Mouse (Mus musculus) heart, postnatal 36 days (tissue): ENCODE results near the gene Cdkn2aipnl. TPM values are rescaled to one million over a fixed set of nuclear protein-coding genes. Genes with fewer than 3 reads are reported as not detected.

ENCODE experiments used
- DNase-seq, 2 experiments: peaks; one replicate each; pipeline ENCODE4 v3.0.0; 2021 to 2022
- intact Hi-C: fragments of 180-260 bp; cut with DNase I; formaldehyde crosslinking; loops from one replicate; pipeline ENCODE4 v1.15.1; 2025
- total RNA-seq, 2 experiments: library from RNA; stranded (reverse); gene quantifications; 2 replicates each; pipeline ENCODE4 v1.2.3; 2021

Cdkn2aipnl gene
- total RNA-seq, 2 experiments from 2014 or later, result 9.7 to 10.7 TPM

DNA sequence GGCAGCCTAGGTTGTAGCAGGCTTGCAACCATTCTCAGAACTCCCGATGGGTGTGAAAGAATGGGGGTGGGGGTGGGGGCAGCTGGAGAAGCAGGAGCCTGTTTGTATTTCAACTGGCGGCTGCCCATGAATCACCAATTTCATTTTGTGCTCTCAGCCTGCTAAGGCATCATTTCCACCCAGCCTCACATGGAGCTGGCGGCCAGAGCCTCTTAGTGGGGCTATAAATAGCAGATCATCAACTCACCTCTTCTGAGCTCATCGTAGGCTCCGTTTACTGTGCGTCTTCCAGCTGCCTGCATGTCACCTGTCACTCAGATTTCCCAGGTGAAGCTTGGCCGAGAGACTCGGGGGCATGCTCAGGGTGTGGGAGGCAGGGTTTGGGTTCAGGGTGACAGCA is 21.9 kb upstream of the Cdkn2aipnl start:
- intact Hi-C loops, result no loop called here
- no peak for DNase-seq

DNA sequence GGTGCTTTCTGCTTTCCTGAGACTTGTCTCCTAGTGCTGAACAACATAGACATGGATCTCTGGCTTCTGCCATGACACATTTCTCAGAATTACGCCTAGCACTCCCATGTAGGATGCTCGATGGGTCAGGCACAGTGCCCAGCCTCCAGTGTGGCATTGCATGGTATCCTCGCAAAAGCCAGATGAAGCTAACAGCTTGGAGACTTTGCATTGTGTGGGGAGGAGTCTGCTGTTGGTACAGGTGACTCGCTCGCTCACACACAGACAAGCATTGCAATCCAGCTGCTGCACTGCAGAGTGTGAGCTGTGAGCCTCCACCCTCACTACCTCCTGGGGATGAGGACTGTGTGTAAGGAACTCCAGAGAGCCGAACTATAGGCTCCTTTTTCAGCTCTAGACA is 21.3 kb upstream of the Cdkn2aipnl start:
- intact Hi-C loops, result no loop called here
- no peak for DNase-seq

DNA sequence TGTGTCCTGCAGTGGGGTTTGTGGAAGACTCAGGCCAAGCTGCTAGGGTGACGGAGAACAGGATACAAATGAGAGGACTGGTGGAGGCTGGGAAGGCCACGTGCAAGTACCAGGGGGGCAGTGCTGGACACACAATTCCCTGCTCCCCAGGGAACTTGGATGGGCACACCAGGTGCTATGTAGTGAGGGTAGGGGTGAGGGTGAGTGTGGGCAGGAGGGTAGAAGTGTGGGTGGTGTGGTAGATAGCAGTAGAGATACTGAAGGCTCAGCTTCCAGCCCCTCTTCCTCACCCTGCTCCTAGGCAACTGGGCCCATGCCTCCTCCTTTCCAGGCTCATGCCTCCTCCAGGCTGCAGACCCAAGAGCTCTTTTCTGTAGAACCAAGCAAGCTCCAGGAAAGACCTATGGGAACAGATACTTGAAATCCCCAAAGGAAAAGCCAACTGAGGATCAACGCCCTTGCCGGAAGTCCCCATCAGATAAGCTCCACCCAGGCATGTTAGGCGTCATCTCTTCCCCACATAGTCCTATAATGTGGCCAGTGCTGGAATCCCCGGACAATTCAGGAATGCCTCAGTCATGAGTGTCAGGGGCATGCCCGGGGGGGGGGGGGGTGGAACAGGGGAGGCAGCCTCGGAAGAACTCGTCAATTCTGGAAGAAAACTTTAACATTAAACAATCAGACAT is 18.2 kb upstream of the Cdkn2aipnl start:
- DNase-seq, result no peak
- intact Hi-C loops, result no loop called here

DNA sequence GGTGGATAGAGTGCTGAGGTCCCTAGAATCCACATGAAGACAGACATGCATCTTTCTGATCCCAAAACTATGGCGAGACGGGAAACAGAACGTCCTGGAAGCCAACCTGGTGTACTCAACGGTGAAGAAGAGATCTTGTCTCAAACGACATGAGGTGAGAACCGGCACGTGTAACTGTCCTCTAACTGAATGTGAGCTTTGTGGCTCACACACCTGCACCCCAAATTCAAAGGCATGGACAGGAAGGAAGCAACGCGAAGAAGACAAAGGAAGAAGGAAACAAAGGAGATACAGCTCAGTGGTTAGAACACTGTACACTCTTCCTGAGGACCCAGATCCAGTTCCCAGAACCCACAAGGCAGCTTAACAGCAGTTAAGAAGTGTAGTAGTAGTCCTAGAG is 17.5 kb upstream of the Cdkn2aipnl start:
- intact Hi-C loops, result no loop called here
- DNase-seq, result no peak

DNA sequence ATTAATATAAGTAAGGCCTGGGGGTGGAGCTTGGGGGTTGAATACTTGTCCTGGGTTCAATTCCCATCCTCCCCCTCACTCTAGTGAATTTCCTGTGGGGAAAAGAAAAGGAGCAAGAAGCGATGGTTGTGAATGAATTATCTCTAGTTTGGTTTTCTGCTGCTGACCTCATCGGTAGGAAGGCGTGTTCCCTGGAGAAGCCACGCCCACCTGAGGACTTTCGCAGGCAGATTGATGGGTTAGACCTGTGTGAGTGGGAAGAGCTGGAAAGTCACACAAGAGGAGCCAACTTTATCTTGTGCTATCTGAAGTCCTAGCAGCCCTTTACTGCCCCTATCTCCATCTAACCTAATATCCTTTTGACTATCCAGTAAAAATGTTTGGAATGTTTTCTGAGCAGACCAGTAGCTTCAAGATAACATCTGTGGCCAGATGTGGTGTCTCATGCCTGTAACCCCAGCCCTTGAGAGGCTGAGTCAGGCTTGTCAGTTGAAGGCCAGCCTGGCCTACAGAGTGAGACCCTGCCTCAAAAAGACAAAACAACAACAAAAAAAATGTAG is 15.5 kb upstream of the Cdkn2aipnl start:
- DNase-seq, result no peak
- intact Hi-C loops, result no loop called here

DNA sequence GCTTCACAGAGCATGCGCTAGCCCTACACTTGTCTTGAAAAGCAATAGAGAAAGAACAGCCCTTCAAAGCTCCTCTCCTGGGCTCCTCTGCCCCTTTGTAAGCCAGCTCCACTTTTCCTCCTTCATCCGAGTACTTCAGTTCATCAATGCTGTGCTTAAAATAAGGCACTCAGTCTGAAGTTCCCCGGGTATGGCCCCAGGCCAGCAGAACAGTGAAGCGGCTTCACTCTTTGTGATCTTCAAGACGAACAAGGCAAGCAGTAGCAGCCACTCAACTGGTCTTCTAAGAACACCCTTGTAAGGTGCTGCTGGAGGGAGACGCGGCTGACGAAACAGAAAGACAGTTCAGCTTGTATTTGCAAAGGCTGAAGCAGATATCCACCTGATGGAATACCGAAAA is 11.3 kb upstream of the Cdkn2aipnl start:
- DNase-seq, result no peak
- intact Hi-C loops, result no loop called here

DNA sequence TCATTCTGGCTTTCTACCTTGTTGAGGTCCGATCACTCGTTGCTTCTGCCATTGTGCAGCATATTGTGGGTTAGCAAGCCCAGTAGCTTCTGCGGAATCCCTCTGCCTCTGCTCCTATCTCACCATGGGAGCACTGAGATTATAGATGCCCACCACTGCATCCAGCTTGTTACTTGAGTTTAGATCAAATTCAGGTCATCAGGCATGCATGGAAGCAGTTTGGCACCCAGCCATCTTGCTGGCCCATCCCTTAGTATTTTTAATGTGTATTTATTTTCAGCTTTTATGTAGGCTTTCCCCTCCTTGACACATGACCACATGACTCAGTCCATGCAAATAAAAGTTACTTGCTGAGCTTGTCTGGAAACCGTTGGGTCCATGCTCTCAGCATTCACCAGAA is 9.7 kb upstream of the Cdkn2aipnl start:
- no peak for DNase-seq
- intact Hi-C loops, result no loop called here

DNA sequence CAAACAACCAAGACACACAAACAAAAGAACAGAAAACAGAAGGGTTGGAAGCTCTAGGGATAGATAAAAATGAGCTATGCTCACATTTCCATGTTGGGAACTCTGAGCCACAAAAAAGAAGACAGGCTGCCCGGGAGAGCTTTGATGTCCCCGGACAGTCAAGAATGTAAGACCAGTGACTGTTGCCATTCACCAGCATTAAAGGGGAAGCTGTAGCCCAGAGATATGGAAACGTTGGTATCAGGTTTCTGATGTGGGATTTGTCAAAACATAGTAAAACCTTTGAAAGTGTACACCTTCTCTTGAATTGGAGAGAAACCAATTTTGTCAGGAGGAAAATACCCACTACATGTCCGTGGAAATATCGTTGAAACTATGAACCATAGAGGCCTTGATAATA is 8.0 kb upstream of the Cdkn2aipnl start:
- intact Hi-C loops, result no loop called here
- DNase-seq, result no peak

DNA sequence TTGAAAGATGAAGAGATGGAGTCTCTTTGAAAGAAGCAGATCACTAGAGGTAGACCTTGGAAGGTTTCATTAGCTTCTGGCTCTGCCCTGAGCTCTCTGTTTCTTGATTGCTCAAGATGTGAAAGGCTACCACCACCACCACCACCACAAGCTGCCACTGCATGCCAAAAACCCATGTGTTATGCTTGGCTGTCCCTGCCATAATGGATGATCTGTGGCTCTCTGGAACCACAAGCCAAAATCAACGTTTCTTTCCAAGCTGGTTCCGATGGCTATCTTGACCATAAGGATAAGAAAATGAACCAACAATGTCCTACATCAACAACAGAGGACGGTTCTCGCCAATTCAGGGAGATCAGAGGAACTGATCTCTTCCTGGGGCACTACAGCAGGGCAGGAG is 7.4 kb upstream of the Cdkn2aipnl start:
- no peak for DNase-seq
- intact Hi-C loops, result no loop called here

DNA sequence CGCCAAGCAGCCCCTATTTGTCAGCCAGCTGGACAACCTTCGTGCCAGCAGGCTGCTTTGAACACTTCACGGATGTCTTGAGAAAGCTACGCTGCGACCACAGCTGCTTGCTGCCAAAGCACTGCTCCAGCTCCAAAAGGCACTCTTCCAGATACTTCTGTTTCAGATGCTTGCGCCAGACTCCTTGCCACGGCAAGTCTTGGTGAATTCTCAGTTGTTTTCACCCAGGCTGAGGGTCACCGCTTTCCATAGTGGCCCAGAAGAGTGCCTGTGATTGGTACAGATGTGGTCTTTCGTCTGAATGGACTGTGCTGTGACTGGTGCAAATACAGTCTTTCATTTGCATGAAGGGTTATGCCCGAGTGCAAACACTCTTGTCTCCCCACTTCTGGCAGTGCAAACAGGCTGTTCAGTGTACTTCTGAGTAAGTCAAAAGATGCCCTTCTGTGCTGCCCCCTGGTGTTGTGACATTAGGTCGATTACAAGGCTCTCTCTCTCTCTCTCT is 6.4 kb upstream of the Cdkn2aipnl start:
- no peak for DNase-seq
- intact Hi-C loops, result no loop called here

DNA sequence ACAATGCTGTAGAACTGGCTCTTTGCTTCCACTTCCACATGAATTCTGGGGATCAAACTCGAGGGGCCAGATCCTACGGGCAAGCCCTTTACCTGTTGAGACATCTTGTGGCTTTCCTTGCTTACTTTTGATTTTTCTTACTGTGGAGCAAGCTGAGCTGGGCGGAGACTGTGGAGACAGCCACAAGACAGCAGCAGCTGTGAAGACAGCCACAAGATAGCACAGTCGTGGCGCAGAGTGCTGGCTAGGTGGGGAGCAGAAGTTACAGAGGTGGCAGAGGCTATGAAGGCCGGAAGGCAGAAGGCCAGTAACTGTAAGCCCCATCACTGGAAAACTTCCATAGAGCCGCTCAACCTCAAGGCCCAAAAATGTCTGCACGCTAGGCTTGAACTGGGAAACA is 5.7 kb upstream of the Cdkn2aipnl start:
- intact Hi-C loops, result no loop called here
- no peak for DNase-seq

DNA sequence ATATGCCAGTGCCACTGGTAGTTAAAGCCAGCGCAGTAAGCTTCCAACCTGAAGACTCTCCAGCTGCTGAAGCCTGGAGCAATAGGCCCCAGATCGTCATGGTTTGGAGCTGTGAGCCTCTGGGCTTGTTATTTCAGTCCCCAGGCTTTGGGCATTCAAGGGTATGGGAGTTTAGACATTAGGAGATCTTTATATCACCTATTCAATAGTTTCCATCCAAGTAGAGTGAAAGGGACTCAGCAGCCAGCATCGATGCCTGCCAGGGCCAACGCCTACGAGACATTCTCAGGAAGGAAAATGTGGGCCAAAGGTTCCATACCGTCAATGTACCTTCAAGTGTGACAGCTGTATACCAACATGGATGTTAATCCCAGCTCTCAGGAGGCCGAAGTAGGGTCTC is 5.2 kb upstream of the Cdkn2aipnl start:
- DNase-seq, result no peak
- intact Hi-C loops, result no loop called here

DNA sequence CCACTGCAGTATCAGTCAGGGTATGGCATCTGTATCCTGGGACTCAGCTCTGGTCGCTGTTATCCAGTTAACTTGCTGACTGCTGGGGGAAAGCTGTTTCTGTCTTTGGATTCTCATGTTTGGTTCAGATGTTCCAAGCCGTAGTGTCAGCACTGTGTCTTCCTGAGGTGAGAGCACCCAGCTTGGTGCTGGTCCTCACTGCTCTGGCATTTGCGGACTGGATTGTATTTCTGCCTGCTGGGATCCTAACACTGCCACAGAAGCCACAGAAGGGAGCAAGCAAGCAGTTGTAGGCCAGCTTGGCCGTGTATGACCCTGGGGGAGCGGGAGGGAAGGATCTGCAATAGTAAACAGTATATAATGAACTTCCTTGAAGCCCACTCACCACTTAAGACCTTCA is 810 bp upstream of the Cdkn2aipnl start:
- DNase-seq, result no peak
- intact Hi-C loops, result loop anchor here (1.0 to 2.0 kb wide), 5 partner anchors 34 to 146 kb away; partner anchors contain the start of gene Ube2b

DNA sequence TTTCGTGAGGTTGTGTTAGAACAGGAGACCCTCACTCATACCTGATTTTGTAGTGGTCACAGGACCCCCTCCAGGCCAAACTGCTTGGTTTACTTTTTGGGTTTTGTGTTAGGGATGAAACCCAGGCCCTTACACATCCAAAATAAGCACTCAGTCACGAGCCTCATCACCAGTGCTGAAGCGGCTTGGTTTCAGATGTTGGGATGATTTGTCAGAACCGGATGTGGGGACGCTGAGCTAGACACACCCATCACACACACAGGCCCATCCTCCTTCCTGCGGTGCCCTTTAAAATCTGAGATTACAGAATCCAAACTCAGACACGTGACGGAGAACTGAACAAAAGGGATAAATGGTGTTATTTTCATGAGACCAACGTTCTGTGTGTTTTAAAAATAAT is 1.4 kb downstream of the Cdkn2aipnl start:
- DNase-seq, result no peak
- intact Hi-C loops, result no loop called here

DNA sequence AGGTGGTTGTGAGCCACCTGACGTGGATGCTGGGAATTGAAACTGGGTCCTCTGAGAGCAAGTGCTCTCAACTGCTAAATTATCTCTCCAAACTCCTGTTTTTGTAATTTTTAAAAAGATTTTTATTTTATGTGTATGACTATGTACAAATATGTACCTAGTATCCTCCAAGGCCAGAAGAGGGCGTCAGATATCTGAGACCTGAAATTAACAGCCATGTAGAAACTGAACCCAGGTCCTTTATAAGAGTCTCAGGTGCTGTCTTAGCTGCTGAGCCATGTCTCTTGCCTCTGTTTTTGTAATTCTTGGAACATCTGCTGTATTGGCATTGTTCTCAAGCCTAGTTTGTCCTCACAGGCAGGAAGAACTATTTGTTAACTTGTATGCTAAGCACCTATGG is 2.0 kb downstream of the Cdkn2aipnl start:
- no peak for DNase-seq
- intact Hi-C loops, result no loop called here

DNA sequence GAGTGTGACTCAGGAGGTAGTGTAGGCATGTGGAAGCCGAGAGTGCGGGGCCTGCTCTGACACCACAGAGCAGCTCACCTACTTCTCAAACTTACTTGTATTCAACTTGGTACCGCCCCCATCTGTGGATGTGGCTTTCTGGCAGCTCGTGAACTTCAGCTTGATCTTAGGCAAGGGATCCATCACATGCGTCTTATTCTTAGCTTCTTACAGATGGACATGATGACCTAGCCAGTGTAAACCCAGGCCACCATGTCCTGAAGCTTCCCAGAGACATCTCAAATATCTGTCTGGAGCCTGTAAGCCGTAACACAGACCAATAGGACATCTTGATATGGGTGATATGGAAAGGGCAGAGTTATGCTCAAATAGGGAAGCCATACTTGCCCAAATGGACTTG is 4.2 kb downstream of the Cdkn2aipnl start:
- no peak for DNase-seq
- intact Hi-C loops, result no loop called here

DNA sequence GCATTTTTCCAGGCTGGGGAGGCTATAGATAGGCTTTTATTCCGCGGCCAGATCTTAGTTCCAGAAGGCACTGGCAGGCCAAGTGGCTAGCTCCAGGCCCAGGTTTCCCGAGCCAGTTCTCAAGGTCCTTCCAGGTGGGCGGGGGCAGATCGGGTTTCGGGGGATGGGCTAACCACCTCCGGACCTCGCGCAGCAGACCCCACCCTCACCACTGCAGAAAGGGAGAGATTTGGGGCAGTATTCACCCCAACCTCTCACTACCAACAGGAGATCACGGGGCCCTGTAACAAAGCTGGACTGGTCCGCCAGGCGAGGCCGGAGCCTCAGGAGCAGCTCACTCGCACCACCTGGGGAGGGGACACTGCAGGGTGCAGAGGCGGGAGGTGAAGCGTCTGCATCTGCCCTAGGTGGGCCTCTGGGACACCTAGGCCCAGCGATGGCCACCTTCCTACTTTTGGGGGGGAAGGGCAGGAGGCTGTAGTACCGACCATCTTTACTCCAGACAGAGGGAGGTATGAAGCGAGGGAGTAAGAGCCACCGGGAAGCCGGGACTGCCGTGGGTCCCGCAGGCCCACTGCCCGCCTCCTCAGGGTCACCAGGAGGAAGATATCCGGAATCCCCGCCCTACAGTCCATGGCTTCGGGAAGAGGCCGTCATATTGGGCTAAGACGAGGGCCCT is 32.3 kb downstream of the Cdkn2aipnl start:
- intact Hi-C loops, result loop anchor here (2.0 to 10.0 kb wide), 3 partner anchors 33 to 385 kb away; partner anchors contain the start of genes Cdkn2aipnl and Nhp2
- peak; percentile 66 to 71 for DNase-seq

DNA sequence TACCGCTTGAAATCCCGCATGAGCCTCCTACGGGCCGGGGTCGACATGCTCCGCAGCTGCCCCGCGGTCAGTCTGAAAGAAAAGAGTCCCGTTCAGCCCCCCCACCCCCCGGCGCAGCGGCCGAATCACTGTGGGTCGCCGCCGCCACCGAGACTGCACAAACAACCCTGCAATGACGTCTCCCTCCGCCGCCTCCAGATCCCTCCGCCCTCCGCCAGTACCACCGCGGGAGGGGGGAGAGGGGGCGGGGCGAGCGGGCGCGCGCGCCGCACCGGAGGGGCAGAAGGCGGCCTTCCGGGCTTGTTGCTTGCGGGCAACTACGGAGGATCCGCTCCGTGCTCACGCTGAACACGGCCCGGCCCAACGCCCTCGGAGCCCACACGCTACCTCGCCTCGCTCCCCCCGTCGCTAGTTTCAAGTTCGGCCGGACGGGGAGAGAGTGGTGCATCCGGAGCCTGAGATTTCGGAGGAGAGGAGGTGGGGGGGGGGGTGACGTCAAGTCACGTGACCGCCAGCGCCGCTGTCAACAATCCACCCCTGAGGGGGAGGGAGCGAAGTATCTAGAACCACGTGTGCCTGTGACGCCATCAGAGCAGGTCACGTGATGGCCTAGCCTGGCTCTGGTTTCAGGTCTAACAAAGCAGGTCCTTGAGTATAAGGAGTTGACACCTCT is 33.0 kb downstream of the Cdkn2aipnl start, which contains the start of gene Ube2b:
TSS of gene Ube2b (minus strand) at position 473 of the 673 bp plus-strand sequence.
- intact Hi-C loops, result loop anchor here (2.0 kb wide), 1 partner anchor 34 kb away; the partner anchor contains the start of gene Cdkn2aipnl
- peak; percentile 91 to 95 for DNase-seq

DNA sequence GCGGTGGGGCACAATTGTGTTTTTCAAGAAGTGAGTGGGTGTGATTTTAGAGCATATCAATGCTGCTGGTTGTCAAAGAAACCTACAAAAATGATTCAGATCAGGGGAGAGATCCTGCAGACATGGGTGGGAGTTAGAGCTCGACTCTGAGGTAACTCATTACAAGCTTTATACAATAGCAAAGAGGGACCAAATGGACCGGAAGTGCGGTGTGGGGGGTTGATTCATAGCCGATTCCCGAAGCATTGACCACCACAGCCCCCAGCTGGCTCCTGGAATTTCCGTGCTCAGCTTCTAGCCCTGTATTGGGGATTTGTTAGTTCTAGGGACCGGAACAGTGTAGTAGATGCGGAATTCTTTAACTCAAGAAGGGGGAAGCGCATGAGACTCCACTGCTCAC is 33.9 kb downstream of the Cdkn2aipnl start:
- DNase-seq, result no peak
- intact Hi-C loops, result loop anchor here (2.0 kb wide), 1 partner anchor 35 kb away; the partner anchor contains the start of gene Cdkn2aipnl

DNA sequence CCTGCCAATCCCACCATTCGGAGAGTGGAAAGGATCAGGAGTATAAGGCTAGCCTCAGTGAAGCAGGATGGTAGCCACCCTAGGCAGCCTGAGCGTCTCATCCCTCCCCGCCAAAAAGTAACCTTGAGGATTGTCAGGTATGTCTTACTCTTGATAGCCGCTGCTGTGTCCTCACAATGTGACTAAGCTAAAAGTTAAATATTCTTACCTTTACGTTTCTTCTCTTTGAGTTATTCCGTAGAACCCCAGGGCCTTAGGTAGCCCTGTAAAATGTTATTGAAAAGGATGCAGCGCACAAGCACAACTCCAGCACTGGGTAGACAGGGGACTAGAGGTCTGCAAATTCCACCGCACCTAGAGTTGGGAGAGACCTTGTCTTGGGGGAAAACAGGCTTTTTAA is 34.4 kb downstream of the Cdkn2aipnl start:
- intact Hi-C loops, result loop anchor here (2.0 kb wide), 1 partner anchor 35 kb away; the partner anchor contains the start of gene Cdkn2aipnl
- DNase-seq, result no peak
